Mouse (Mus musculus): ENCODE measurements around the gene Ascc1.

The Ascc1 gene

DNA sequence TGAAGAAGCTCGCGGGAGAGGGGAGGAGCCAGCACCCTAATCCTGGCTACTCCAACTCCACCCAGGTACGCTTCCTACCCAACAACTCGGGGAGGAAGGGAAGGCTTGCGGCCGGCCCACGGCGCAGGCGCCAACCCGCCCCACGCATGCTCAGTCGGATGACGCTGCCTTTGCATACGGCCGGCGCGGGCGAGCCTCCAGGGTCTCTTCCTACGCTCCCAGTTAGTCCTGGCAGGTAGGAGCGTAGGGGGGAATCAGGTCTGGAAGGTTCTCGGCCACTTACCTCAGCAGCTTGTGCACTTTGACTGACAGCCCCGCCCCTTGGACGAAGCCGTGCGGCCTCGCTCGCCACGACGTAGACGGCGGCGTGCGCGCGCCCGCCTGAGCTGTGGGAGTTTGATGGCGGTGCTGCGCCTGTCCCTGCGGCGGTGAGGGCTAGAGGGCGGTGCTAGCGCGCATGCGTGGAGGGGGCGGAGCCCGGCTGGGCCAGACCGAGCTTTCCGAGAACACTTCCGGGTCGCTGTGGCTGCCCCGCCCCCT is at the start of gene Ascc1, which contains the start of gene Anapc16:
Gene Ascc1 (plus strand): TSS at position 133 of the 540 bp plus-strand sequence.
Gene Anapc16 (minus strand): TSS at position 463 of the 540 bp plus-strand sequence.
- DNase-seq = peak; percentile 96

DNA sequence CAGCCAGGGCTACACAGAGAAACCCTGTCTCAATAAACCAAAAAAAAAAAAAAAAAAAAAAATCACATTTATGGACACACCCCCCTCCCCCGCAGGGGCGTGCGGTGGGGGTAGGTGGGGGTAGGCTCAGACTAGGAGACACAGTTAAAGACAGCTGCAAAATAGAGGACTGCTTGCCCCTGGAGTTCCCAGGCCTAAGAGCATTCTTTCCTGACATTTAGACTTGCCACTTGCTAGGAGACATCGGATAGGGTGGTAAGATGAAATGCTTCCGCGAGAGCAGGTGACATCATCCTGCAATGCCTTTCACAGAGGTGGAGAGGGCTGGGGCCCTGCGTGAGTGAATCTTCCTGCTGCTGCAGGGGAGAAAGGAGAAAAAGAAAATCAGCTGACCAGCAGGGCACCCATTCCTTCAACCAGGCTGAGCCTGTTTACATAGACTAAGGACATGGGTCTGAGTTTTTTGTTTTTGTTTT is 49.0 kb upstream of the Ascc1 start:
- no peak for DNase-seq

DNA sequence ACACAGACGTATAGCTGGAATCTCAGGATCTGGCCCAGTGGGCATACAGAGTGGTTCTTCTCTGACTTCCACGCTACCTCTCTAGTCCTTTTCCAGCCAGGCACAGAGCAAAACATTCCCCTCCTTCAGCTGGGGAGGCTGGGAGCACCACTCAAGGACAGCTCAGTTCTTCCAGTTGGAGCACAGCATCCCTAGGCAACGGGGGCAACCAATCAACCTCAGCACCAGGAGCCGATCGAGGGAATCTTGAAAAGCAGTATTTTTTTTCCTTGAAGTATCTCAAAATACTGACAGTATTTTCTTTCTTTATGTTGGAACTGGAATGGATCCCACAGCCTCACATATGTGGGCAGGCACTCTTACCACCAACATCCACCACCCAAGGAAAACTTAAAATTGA is 45.9 kb upstream of the Ascc1 start:
- no peak for DNase-seq

DNA sequence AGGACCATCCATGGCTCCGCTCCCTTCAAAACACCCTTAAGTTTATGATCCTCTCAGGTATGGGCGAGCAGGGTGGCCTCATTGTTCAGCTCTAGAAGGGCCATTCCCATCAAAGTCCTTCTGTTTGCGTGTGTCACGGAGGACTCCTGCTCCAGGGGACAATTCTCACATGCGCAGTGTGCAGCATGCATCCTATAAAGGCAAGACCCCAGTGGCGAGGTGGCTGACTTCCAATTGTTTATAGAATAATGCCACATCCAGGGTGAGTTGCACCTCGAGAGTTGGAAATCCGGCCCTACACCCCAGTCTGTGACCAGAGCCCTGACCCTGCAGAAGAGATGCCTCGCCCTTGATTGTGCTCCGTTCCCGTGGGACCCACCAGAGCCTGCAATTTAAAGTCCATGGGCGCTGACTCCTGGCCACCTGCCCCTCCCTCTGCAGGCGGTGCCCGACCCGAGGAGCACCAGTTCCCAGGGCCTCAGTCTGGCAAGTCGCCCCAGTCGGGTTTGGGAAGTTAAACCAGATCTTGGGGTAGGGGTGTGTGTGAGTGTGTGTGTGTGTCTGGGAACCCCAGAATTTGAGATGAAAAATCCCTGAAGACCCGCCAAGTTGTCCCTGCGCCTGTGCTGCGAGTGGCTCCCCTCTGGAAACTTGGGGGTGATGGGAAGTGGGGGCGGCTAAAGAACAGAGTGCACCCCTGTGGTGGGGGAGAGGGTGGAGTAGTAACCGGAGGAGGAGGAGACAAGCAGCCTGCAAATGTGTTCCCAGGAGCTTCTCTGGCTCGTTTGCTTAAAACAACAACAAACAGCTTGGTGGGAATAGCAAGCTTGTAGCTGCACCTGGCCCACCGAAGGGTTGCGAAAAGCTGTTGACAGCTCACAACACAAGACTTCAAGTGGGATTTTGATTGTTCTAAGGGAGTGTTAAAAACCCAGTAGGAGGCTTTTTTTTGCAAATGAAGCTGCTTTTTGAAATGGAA is 45.1 kb upstream of the Ascc1 start:
- DNase-seq = no peak

DNA sequence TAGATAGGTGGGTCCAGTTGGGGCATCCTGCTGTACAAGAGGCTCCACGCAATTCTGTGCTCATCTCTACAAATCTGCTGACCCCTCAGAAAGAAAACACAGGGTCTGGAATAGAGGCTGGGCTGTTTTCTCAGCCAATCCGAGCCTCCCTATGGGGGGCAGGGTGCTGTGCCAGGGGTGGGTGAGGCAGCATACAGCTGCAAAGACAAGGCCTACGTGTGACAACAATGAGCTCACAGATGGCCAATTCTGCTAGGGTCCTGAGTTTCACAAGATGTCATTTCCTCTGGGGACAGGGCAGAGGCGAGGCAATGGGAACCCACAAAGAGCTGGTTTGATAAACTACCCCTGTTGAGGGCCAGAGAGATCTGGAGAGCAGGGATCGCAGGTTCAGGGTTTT is 44.1 kb upstream of the Ascc1 start:
- no peak for DNase-seq

DNA sequence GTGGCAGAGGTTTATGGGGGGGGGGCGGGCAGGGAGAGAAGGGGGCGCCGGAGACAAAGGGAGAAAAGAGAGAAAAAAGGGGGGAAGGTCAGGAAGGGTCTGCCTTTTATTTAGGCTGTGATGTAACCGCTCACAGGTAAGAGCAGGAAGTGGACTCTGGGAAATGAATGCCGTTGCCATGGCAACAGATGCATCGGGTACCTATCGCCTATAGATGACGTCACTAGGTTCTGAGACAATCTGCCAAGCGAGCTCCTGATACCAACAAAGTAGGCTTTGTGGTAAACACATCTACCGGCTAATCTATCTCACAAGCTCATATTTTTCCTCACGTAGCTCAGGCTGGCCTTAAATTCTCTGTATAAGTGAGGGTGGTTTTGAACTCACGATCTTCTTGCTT is 43.1 kb upstream of the Ascc1 start:
- no peak for DNase-seq

DNA sequence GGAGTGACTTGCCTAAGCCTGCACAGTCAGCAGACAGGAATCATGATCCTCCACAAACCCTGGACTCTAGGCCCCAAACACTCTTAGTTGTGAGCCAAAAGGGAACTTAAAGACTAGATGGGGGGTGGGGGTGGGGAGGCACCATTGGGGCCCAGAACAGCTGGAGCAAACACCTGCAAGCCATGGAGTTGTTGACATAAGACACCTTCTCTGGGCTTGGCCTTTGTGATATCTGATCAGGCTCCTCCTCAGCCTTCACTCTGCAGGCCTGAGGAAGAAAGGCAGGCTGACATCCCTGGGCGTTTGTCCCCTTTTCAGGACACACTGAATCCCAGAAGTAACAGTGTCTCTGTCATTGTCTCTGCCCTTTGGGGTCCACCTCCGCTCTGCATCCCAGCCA is 39.0 kb upstream of the Ascc1 start:
- DNase-seq = no peak

DNA sequence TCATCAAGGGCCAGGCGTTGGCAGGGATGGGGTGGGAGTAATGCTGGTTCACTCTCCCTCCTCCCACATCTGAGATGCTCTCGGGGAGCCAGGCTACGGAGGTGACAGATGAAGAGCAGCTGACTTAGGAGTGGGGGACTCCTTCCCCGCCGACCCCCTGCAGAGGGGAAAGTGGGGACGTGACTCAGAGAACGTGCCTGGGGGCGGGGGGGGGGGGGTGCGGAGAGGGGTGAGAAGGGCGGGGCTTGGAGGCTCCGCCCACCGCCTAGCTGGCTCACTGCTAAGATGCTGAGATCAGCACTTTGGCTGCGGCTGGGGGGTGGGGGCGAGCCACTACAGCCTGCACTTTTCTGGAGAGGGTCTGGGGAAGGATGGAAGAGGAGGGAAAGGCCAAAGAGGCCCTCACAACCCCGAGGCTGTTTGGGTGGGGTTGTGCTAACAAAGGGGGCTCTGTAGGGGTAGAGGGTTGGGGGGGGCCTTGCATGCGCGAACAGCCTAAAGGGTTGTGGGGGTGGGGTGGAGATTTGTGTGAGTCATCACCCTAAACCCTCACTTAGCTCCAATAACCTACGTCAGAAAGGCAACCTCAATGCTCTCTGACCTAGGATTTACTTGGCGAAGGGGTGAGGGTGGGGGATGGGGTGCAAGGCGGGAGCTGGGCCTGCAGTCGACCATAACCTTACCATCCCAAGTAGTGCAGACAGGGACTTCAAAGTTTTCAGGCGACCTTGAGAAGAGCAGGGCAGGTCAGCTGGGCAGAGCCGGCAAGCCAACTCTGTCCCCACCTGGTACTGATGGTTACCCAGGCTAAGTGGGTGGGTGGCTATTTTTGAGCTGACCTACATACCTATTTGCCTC is 37.9 kb upstream of the Ascc1 start:
- DNase-seq = no peak

DNA sequence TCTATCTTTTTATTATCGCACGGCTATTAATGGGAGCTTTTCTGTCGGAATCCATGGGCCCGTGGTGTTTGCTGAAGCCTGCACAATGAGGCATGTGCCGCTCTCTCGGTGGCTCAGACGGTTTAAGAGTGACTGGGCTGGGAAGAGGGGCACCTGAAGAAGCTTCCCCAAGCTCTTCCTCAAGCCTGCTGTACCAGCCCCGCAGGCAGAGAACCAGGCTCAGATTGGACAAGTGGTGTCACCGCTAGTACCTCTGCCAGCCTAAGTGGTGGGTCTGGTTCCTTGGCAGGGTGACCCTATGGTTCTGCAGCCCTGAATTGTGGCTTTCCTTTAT is 37.3 kb upstream of the Ascc1 start:
- no peak for DNase-seq

DNA sequence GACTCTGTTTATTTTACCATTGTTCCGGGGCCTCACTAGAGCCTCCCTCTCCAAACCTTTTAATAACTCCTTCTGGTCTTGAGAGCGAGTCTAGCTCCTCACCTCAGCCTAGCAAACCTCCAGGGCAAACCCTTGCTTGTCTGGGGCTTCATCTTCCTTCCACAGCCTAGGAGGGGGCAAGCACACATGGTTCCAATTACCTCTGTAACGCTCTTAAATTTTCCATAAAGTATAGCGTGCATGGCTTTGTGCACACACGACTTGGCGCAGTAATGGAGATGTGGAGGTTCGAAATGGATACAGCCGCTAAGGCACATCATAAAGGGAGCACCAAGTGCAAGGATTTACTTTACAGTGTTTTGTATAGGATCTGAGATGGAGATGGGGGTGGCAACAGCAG is 36.8 kb upstream of the Ascc1 start:
- DNase-seq = no peak

DNA sequence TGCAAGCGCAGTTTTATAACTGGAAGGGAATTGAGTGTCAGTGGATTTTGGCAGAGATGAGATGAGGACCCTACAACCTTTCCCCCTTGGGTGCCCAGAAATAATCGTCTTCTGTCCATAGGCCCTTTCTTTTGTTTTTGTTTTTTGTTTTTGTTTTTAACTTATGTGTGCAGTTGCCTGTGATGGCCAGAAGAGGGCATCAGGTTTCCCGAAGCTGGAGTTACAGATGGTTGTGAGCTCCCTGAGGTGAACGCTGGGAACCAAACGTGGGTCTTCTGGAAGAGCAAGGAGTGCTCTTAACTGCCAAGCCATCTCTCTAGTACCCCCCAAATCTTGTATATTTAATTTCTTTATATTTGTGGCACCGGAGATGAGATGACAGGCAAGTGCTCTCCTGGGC is 35.9 kb upstream of the Ascc1 start:
- DNase-seq = no peak

DNA sequence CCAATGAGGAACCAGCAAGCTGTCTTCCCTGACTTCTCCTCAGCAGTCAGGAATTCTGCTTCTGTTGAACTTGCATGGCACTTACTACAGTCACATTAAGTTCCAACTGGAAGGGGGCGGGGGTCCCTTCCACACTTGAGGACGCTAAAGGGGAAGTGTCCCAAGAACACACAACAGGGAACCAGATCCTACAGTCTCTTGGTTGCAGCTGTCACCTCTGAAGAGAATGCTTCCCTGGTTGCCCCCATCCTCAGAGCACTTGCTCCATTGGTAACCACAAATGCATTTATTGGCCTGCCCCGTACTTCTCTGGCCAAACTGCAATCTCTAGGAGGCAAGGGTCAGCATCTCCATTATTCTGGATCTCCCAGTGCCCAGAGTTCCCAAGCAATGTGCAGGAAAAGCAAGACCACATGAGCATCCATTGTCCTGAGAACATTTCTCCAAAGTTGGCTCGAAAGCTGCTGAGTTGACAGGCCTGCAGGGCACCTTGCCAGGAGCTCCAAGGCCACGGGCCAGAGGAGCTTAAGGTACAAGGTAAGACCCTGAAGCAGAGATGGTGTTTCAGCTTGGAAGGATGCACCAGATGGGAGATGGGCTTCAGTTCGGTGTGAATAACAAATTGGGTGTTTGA is 35.2 kb upstream of the Ascc1 start:
- no peak for DNase-seq

DNA sequence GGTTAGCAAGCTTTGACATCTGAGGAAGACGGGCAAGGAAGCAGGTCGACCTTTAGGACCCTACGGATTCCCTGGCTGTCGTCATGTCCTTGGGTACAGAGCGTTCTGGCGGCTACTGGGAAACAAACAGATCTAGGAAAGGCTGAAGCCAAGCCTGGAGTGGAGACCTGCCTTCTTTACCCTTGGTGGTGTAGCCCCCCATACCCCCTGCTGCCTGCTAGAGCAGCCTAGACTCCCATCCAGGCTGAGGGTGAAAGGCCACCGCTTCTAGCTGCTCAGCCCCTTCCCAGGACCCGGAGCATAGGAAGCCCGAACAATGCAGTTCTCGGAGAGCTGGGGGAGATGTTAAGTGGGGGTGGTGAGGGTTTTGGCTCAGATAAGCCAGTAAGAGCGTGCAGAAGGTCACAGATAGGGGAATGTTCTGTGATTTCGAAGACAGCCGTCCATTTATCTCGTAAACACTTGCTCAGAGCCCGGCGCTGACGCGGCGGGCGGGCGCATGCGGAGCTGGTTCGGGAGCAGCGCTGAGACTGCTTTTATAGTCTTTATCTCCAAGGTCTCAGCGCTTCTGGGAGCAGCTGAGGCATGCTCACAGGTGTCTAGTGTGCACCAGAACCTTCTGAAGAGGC is 32.7 kb upstream of the Ascc1 start:
- peak; percentile 84 for DNase-seq

DNA sequence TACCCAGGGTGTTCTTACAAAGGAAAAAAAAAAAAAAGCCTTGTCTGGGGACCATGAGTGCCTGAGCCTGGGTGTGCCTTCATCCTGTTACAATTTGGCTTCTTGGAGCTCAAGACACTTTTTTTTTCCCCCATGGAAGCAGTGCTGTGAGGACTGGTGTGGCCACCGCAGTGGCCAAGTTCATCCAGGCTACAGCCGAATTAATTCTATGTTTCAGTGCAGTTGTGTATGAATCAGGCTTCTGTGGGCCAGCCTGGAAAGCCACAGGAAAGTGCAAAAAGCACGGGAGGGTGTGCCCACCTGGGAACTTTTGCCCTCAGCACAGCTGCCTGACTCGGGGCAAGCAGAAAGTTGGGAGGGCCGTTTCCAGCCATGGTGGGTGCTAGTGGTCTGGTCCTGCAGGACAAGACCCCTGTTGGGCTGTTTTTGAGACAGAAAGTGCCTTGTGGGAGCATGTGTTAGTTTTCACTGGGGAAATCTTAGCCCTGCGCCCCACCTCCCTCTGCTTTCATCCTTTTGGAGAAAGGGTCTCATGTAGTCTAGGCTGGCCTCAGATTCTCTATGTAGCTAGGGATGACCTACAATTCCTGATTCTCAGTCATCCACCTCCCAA is 32.0 kb upstream of the Ascc1 start:
- DNase-seq = no peak

DNA sequence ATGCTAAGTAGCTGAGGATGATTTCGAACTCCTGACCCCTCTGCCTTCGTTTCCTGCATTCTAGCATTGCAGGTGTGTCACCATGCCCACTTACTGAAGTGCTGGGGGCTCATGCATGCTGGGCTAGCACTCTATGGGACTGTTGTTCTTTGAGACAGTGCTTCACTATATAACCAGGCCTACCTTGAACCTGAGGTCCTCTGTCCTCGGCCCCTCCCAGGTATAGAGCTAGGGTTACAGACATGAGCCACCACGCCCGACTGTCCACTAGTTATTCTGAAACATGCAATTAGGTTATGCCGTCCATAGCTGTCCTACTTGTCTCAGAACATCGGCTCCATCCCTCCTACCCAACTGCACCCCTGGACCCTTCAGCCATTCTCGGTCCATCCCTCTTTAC is 30.8 kb upstream of the Ascc1 start:
- DNase-seq = no peak

DNA sequence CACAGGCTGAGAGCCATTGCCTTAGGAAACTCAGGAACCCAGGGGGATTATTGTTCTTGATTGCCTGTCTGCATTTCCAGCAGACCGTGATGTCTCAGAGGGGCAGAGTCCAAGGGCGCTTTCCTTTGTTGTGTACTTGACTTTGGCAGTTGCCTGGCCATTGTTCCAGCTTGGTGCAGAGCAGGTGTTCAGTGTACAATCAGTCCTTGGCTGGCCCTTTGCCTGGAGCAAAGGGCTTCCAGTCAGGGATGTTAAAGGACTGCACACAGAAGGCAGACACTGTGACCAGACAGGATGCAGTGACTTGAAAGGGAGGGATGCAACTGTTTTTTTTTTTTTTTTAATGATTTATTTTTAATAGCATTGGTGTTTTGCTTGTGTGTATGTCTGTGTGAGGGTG is 30.1 kb upstream of the Ascc1 start:
- peak; percentile 48 for DNase-seq

DNA sequence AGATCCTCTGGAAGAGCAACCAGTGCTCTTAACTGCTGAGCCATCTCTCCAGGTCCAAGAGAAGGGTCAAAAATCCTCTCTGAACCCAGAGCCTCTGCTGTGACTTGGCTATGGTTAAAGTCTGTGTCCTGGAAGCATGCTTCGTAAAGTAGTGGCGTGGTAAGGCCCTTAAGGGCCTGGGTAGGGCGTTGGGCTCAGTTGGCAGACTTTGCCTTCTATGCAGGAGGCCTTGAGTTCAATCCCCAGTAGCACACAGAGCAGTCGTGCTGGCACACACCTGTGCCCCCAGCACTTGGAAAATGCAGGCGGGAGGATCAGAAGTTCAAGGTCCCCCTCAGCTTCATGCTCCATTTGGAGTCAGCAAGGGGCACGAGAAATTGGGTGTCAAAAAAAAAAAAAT is 29.6 kb upstream of the Ascc1 start:
- no peak for DNase-seq

DNA sequence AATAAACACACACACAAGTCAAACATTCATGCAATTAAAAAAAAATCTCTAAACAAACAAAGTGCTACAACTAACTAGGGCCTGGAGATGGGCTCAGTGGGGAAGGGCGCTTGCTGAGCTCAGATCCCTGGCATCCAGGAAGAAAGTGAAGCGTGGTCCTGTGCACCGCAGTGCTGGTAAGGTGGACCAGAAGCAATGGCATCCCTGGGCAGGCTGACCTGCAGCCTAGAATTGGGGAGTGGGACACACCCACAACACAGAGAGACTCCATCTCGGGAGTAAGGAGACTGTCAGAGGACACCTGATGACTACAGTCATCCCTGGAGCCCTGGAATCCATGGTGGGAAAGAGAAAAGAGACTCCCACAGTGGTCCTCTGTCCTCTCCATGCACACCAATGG is 29.2 kb upstream of the Ascc1 start:
- DNase-seq = no peak

DNA sequence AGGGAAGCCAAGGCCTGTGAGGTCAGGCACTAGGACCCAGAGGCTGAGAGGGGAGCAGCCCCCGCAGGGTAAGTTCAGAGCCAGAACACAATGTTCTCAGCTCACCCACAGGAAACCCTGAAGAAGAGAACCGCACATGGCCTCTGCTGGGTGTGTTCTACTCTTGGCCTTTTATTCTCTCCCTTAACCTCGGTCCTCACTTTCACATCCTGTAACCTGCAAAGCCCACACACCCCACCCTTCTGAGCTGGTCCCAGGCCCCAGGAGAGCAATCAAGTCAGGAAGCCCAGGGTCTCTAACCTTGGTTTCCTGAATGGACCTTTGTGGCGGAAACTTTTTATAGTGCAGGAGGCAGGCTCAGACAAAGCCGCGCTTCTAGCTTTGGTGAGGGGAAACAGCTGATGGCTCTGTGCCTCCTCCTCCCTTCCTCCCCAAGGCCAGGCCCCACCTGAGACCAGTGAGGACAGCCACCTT is 28.4 kb upstream of the Ascc1 start:
- peak; percentile 76 for DNase-seq

DNA sequence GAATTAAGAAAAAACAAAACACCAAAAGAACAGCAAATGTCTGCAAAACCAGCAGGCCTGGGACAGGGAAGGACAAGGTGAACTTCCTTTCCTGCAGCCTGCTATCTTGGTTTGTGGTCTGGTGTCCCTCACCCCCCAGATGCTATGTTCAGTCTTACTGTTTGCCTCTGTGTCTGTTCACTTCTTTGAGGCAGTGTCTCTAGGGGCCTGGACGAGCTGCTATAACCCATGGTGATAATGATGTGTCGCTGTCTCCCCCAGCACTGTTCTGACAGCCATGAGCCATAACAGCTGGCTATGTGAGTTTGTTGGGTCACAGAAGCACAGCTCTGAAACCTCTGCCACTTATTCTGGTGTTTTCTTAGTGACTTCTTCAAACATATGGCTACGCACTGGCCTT is 27.8 kb upstream of the Ascc1 start:
- peak; percentile 63 for DNase-seq

DNA sequence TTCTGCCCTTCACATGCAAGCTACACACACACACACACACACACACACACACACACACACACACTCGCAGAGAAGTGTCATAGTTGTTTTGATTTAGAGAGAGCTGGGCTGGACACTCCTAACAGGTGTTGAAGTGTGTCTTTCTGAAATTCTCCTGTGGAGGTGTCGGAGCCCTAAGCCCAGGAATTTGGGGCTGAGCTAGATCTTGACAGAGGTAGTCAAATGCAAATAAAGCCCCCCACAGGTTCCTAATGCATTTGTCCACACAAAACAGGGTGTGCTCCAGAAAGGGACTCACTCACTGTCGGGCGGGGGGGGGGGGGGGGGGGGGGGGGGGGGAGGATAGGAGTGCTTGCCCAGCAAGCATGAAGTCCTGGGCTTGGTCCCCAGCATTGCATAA is 25.5 kb upstream of the Ascc1 start:
- DNase-seq = no peak
